Mouse (Mus musculus): ENCODE measurements around the gene Pigo. TPM values are rescaled to one million over a fixed set of nuclear protein-coding genes. Genes with fewer than 3 reads are reported as not detected.
"Not testable (repeated sequence)": the region's sequence is repeated elsewhere in the genome, so short reads cannot be mapped to it uniquely, and the experiment has no call there.

Gene Pigo
- polyA plus RNA-seq, 1 experiment from 2014 or later = 22.1 TPM

DNA sequence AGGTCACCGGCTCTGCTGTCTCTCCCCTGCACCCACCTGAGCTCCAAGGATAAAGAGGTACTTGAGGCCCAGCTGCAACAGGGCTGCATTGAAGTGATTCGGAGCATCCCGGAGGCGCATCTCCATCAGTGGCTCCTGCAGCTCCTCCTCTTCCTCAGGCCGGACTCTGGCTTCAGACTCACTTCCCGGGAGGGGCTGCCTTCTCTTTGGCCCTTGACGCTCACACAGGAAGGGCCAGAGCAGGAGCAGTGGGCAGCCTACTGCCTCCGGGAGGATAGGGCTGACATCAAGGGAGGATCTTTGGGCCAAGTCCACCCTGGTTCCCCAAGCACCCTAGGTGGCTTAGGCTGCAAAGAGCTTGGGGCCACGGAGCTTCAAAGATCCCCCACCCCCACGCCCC is 6.4 kb downstream of the Pigo start:
- Histone ChIP-seq H3K4me3 (no peak overlapping the region), H3K9ac (no peak overlapping the region), H3K4me2 (no peak overlapping the region), H3K27me3 (no peaks in the 10 kb centered on the region), H3K36me3 (peaks cover 53% of the 10 kb centered on the region), H3K9me3 (no peaks in the 10 kb centered on the region), H3K27ac (no peak overlapping the region), H3K4me1 (no peaks in the 10 kb centered on the region)
- 90% methylated on average over 10 of the region's 10 CpGs for WGBS
- ATAC-seq (ENCODE audit: borderline replicate concordance, extremely low read depth, low FRiP score, low TSS enrichment) = no peak

DNA sequence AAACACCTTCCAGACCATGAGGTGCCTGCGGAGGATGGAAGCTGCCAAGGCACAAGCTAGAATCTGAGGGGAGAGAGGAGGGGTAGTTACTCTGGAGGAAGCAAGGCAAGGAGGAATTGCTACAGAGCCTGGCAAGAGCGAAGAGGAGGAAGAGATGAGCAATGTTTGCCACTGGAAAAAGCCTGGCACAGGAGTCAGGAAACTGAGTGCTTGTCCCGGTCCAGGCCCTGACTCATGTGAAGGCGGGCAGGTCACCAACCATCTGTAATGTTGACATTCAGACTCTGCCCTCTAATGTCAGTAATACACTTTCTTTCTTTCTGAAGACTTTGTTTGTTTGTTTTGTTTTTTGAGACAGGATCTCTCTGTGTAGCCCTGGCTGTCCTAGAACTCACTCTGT is 7.5 kb downstream of the Pigo start:
- Histone ChIP-seq H3K27me3 (no peaks in the 10 kb centered on the region), H3K9me3 (no peaks in the 10 kb centered on the region), H3K9ac (no peak overlapping the region), H3K4me1 (no peaks in the 10 kb centered on the region), H3K4me2 (no peak overlapping the region), H3K4me3 (no peak overlapping the region), H3K27ac (no peak overlapping the region), H3K36me3 (peaks cover 53% of the 10 kb centered on the region)
- 89% methylated on average over 4 of the region's 4 CpGs for WGBS
- no peak for ATAC-seq (ENCODE audit: borderline replicate concordance, extremely low read depth, low FRiP score, low TSS enrichment)

DNA sequence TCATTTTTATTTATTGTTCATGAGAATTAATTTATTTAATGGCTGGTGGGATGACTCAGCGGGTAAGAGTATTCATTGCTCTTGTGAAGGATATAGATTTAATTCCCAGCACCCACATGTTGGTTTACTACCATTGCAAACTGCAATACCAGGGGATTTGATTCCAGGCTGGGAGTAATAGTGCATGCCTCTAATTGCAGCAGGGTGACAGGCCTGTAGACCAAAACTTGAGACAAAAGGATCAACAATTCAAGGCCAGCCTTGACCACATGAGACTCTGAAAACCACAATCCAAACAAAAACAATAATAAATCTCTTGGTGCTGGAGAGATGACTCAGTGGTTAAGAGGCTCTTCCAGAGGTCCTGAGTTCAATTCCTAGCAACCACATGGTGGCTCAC is 13.5 kb downstream of the Pigo start:
- Histone ChIP-seq H3K4me1 (peaks cover 15% of the 10 kb centered on the region), H3K36me3 (0 out of 2 replicates have a peak, but pooled peaks cover 4% of the 10 kb centered on the region), H3K27ac (no peak overlapping the region), H3K4me3 (no peak overlapping the region), H3K4me2 (no peak overlapping the region), H3K9me3 (no peaks in the 10 kb centered on the region), H3K9ac (no peak overlapping the region), H3K27me3 (no peaks in the 10 kb centered on the region)
- WGBS = 97% methylated on average over 1 of the region's 1 CpGs
- ATAC-seq (ENCODE audit: borderline replicate concordance, extremely low read depth, low FRiP score, low TSS enrichment) = no peak

DNA sequence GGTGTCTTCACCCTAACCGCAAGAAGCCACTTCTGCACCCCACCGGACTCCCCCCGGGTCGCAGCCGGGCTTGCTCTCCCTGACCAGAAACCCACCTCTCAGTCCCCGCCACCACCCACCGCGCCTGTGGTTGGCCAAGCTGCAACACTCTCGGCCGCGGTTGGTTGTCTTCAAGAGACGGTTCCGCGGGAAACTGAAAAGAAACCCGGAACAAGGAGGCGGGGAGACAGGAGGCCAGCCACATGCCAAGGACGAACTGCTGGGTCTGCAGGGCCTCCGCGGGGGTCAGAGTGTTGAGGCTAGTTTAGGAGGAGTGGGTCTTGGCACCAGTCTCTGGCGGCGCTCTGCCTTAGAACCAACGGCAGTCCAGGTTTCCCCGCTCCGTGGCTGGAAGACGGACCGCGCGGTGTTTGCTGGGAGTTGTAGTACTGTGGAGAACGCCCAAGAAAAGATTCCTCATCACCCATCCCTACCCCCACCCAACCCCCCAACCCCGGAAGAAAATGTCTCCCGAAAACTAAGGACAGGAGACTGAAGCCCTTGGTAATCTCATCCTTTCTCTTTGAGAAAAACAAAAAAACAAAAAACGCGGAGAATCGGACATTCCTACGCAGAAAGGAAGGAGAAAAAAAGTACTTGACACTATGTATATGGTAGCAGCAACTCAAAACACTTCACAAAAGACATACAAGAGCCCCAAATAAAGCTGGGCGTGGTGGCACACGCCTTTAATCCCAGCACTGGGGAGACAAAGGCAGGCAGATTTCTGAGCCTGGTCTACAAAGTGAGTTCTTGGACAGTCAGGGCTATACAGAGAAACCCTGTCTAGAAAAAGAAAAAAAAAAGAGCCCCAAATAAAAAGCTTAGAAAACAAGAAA is 15.2 kb downstream of the Pigo start, which contains the start of gene Fancg:
Fancg (minus strand) TSS at position 346 of the 878 bp plus-strand sequence.
- Histone ChIP-seq H3K27ac (peak within 1 kb of the TSS; percentile 51), H3K4me2 (peak within 1 kb of the TSS; percentile 79), H3K27me3 (no peaks in the 10 kb centered on the region), H3K36me3 (0 out of 2 replicates have a peak, but pooled peaks cover 4% of the 10 kb centered on the region), H3K4me1 (peaks cover 15% of the 10 kb centered on the region), H3K4me3 (peak within 1 kb of the TSS; percentile 83), H3K9me3 (no peaks in the 10 kb centered on the region), H3K9ac (peak within 1 kb of the TSS; percentile 67)
- 1% methylated on average over 37 of the region's 37 CpGs for WGBS
- peak; percentile 91 for ATAC-seq (ENCODE audit: borderline replicate concordance, extremely low read depth, low FRiP score, low TSS enrichment)

DNA sequence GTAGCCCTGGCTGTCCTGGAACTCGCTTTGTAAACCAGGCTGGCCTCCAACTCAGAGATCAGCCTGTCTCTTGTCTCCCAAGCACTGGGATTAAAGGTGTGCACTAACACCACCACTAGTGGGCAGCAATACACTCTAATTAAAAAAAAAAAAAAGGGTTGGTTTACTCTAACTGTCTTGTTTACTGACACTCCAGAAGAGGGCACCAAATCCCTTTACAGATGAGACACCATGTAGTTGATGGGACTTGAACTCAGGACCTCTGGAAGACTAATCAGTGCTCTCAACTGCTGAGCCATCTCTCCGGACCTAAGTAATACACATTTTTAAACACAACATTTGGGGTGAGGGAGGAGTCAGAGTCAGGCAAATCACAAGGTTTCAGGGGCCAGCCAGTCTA is 19.9 kb downstream of the Pigo start:
- no peak overlapping the region for H3K4me3 ChIP-seq
- H3K4me1 ChIP-seq = peaks cover 12% of the 10 kb centered on the region
- H3K4me2 ChIP-seq = no peak overlapping the region
- H3K9me3 ChIP-seq = no peaks in the 10 kb centered on the region
- WGBS = 48% methylated on average over 2 of the region's 2 CpGs
- no peak overlapping the region for H3K27ac ChIP-seq
- ATAC-seq (ENCODE audit: borderline replicate concordance, extremely low read depth, low FRiP score, low TSS enrichment) = no peak
- H3K36me3 ChIP-seq = peaks cover 4% of the 10 kb centered on the region; the same call in 1 of the 2 replicates
- H3K27me3 ChIP-seq = no peaks in the 10 kb centered on the region
- H3K9ac ChIP-seq = no peak overlapping the region

DNA sequence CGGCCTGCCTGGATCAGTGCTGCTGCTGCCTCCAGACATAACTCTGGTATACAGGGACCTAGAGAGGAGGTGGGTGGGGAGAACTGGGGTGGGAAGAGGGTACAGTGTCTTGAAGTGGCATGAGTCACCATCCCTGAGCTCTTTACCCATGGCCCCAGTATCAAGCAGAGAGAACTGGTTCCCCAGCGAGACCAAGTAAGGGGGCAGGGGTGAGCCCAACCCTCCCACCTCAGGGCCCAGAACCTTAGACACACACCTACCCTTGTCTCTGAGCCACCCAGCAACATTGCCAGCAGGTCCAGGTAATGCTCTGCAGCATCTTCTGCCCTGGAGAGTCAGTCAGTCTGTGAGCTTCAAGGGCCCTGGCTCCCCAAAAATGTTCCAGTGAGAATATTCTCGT is 20.7 kb downstream of the Pigo start:
- Histone ChIP-seq H3K9me3 (no peaks in the 10 kb centered on the region), H3K27me3 (no peaks in the 10 kb centered on the region), H3K36me3 (peaks cover 4% of the 10 kb centered on the region; the same call in 1 of the 2 replicates), H3K9ac (no peak overlapping the region), H3K4me2 (no peak overlapping the region), H3K4me3 (no peak overlapping the region), H3K4me1 (peaks cover 10% of the 10 kb centered on the region; the same call in 1 of the 2 replicates), H3K27ac (no peak overlapping the region)
- ATAC-seq (ENCODE audit: borderline replicate concordance, extremely low read depth, low FRiP score, low TSS enrichment) = no peak
- WGBS = 85% methylated on average over 3 of the region's 3 CpGs

DNA sequence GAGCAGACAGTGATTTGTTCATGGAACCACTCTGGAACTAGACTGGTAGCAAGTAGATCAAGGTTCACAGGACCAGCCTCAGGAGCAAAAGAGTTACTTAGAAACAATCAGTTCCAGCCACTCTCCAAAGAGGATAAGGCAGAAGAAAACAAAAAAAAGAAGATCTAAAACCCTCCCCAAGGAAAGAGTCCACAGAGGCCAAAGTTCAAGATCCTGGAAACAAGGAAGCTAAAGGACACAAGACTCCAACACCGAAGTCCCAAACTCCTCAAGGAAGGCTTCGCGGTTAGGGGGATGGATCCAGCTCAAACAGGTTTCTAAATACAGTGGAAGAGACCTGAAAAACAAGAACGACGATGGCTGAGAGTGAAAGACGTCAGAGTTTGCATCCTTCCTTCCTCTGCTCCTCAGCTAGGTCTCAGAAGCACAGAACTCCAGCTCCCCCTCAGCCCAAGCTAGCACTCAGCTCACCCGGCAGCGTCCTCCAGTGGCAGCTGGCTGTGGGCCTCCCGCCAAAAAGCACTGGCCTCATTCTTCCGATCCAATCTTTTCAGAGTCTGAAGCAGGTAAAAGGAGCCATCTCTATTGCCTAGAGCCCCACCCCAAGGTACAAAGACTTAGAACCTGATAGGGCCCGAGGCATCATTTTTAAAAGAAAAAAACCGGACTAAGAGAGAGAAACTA is 22.7 kb downstream of the Pigo start:
- no peak overlapping the region for H3K4me3 ChIP-seq
- no peak for ATAC-seq (ENCODE audit: borderline replicate concordance, extremely low read depth, low FRiP score, low TSS enrichment)
- WGBS = 72% methylated on average over 12 of the region's 12 CpGs
- H3K27ac ChIP-seq = no peak overlapping the region
- H3K4me1 ChIP-seq = peaks cover 13% of the 10 kb centered on the region
- H3K36me3 ChIP-seq = peaks cover 4% of the 10 kb centered on the region; the same call in 1 of the 2 replicates
- no peak overlapping the region for H3K9ac ChIP-seq
- no peaks in the 10 kb centered on the region for H3K27me3 ChIP-seq
- H3K4me2 ChIP-seq = no peak overlapping the region
- no peaks in the 10 kb centered on the region for H3K9me3 ChIP-seq

DNA sequence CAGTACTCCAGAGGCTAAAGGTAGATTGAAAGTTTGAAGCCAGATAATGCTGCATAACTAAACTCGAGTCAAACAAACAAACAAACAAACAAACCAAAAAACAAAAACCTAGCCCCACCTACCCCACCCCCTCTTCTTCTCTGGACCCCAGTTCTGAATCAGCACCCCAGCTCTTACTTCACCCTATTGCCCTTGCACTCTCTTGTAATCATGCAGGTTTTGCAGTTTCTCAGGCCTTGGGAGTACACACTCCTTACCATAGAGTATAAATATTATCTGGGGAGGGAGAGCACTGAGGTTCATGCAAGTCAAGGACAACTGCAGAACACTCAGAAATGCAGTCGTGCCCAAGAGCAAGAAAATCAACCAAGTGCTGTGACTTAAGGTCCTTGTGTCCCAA is 24.3 kb downstream of the Pigo start:
- ATAC-seq (ENCODE audit: borderline replicate concordance, extremely low read depth, low FRiP score, low TSS enrichment) = no peak
- Histone ChIP-seq H3K4me1 (peaks cover 17% of the 10 kb centered on the region), H3K36me3 (no peaks in the 10 kb centered on the region; the same call in 1 of the 2 replicates), H3K9ac (no peak overlapping the region), H3K9me3 (no peaks in the 10 kb centered on the region), H3K27ac (peak overlapping the region; percentile 89; the same call in 1 of the 2 replicates), H3K4me2 (no peak overlapping the region), H3K4me3 (no peak overlapping the region), H3K27me3 (no peaks in the 10 kb centered on the region)
- WGBS = 85% methylated on average over 2 of the region's 2 CpGs

DNA sequence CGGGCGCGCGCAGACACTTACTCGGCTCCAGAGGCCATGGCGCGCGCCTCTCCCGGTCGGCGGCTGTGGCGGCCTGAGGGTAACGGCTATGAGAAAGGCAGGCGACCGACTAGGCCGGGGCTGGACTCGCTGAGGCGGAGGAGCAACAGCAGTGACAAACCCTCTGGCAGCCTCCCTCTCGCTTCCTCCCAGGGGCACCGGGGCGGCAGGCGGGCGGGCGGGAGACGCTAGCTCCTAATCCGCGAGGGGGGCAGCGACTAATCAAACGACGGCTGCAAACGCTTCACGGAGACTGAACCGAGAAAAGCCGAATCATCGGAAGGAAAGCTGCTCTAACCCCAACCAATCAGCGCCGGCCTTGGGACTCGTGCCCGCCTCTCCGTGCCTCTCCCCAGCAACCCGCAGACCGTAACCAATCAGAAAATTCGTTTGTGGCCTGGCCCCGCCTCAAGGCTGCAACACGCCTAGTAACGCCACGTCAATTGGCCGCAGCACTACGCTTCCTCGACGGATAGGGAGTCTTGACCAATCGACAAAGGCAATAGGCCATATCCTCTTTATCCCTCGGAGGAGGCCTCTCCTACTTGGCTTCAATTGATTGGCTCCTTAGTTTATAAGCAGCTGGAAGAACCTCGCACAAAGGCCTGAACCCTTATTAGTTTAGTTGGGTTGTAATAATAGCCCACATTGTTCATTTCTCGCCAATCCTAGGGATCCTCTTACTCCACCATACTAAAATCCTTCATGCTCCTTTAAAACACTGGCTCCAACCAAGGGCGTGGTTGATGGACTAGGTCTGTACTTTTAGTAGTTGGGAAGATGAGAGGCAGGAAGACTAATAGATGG is 25.3 kb downstream of the Pigo start, which contains the start of gene Vcp:
Vcp (minus strand) TSS at position 367 of the 846 bp plus-strand sequence.
- ATAC-seq (ENCODE audit: borderline replicate concordance, extremely low read depth, low FRiP score, low TSS enrichment) = peak; percentile 99
- H3K27me3 ChIP-seq, H3K36me3 ChIP-seq, H3K9me3 ChIP-seq: not testable (repeated sequence)
- Histone ChIP-seq H3K27ac (peak within 1 kb of the TSS; percentile 100), H3K4me3 (peak within 1 kb of the TSS; percentile 96), H3K9ac (peak within 1 kb of the TSS; percentile 99), H3K4me1 (peaks cover 17% of the 10 kb centered on the region), H3K4me2 (peak within 1 kb of the TSS; percentile 77)
- under 1% methylated on average over 55 of the region's 56 CpGs for WGBS

DNA sequence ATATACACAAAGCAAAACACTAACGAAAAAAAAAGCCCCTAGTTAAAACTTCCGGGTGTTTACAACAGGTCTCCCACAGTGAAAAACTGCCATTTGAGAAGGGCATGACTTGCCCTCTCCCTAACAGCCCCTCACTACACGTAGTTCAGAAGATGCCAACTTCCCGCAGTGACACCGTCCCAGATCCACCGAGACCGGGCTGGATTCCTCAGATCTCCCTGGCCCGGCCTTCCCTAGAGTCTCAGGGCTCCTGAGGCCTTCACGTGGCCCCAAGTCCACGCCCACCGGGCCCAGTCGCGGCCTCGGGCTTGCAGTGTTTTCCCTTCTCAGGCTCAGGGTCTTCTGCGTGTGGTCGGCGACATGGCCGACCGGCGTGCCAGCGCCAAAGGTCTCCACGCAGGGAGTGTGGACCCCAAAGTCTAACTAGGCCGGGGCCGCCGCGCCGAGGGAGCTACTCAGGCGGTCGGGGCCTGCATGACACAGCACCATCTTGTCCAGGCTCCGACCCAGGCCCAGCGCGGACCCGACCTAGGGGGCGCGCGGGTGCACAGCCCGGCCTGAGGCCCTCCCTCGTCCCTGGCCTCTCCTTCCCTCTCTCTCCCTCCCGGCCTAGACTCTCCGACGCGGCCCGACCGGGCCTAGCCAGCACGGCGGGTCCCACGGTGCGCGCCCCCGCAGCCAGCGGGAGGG is 26.0 kb downstream of the Pigo start:
- Histone ChIP-seq H3K27me3 (no peaks in the 10 kb centered on the region), H3K36me3 (peaks cover 15% of the 10 kb centered on the region), H3K27ac (peak overlapping the region; percentile 100), H3K4me3 (peak overlapping the region; percentile 96), H3K9me3 (no peaks in the 10 kb centered on the region), H3K9ac (peak overlapping the region; percentile 99), H3K4me2 (peak overlapping the region; percentile 77), H3K4me1 (peaks cover 17% of the 10 kb centered on the region)
- peak; percentile 84 for ATAC-seq (ENCODE audit: borderline replicate concordance, extremely low read depth, low FRiP score, low TSS enrichment)
- WGBS = under 1% methylated on average over 51 of the region's 51 CpGs

DNA sequence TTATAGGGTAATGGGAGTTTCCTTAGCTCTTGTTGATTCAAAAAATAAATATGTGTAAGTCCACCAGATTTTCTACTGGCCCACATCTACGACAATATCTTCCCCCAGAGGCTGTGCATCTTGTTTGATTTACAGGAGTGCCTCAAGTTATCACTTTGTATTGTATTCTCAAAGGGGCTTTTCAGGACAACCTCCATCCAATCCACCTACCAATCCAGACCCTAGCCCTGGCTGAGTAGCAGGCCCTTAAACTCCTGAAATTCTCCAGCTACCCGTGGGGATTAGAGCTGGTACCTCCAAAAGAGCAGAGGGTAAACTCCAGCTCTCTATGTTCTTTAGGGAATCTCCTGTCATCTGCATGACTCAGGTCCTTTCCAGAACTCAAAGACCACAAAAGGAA is 27.6 kb downstream of the Pigo start:
- H3K4me1 ChIP-seq = peaks cover 17% of the 10 kb centered on the region
- H3K4me3 ChIP-seq = peak overlapping the region; percentile 96
- ATAC-seq (ENCODE audit: borderline replicate concordance, extremely low read depth, low FRiP score, low TSS enrichment) = no peak
- no peaks in the 10 kb centered on the region for H3K27me3 ChIP-seq
- H3K9ac ChIP-seq = peak overlapping the region; percentile 1; the same call in 1 of the 2 replicates
- no peak overlapping the region for H3K27ac ChIP-seq
- WGBS = 39% methylated on average over 2 of the region's 2 CpGs
- H3K9me3 ChIP-seq = no peaks in the 10 kb centered on the region
- peaks cover 31% of the 10 kb centered on the region for H3K36me3 ChIP-seq
- peak overlapping the region; percentile 77 for H3K4me2 ChIP-seq
